Mouse (Mus musculus): ENCODE measurements around the gene Mink1.

The Mink1 gene

GRCm38 (mm10) chr11:70594253-70594989 lies 31.7 kb downstream of the Mink1 start:
- in situ Hi-C loops (cut with MboI) = no loop called here

DNA sequence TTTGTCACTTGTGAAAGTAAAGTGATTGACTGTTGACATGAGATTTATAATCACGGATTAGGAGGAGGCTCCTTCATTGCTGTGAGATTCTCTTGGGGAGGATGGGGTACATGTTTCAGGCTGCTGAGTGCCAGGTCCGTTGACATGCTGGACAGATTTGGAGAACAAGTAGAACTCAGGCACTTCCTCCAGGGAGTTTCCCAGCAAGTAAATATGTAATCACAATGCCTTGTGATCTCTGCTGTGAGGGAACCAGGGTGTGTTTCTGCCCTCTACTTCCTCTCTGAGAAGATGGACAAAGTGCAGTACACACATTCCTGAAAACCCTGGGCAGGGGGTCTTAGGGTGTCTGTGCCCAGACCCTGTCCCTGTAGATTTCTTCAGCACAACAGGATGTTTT lies 33.0 kb downstream of the Mink1 start:
- in situ Hi-C loops (cut with MboI) = no loop called here

GRCm38 (mm10) chr11:70596094-70596493 lies 33.4 kb downstream of the Mink1 start:
- in situ Hi-C loops (cut with MboI) = no loop called here

DNA sequence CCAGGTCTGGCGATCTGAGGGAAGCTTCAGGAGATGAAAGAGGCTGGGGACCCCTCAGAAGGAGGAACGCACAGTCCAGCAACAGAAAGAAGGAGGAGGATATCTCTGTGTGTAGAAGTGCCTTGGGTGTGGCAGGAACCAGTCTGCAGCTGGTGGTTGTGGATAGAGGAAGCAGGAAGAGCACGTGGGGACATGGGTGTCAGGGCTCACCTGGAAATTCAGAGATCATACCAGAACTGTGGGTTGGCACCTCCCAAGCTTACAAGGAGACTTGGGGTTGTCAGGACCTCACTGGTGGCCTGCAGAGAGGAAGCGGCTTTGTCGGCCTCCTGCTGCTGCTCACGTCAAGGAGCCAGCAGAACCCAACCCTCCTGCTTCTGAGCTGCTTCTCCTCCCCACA lies 34.6 kb downstream of the Mink1 start:
- in situ Hi-C loops (cut with MboI) = no loop called here

GRCm38 (mm10) chr11:70598451-70598953 lies 35.8 kb downstream of the Mink1 start:
- in situ Hi-C loops (cut with MboI) = no loop called here

DNA sequence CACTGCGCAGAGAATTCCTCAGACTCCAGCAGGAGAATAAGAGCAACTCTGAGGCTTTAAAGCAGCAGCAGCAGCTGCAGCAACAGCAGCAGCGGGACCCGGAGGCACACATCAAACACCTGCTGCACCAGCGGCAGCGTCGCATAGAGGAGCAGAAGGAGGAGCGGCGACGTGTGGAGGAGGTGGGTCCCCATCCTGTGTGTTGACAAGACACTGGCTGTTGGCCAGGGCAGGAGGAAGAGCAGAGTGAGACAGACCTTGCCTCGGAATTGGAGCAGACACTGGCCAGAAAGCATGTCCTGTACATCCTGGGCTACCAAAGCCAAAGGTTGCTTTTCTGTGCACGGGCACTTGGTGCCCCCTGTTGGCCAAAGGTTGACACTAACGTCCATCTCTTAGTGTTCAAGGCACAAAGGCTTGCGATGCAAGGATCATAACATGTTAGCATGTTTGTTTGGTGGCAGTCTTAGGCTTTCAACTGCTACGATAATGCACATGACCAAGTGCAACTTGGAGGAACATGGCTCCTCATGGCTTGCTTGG lies 42.4 kb downstream of the Mink1 start:
- in situ Hi-C loops (cut with MboI) = loop anchor here (10.0 kb wide), 1 partner anchor 170 kb away; the partner anchor contains the start of gene Arrb2

- in situ Hi-C loops (cut with MboI) = loop anchor here (10.0 kb wide), 1 partner anchor 172 kb away; the partner anchor contains the start of gene Arrb2
These were observed 44.0 kb downstream of the Mink1 start for GRCm38 (mm10) chr11:70606717-70607116.

DNA sequence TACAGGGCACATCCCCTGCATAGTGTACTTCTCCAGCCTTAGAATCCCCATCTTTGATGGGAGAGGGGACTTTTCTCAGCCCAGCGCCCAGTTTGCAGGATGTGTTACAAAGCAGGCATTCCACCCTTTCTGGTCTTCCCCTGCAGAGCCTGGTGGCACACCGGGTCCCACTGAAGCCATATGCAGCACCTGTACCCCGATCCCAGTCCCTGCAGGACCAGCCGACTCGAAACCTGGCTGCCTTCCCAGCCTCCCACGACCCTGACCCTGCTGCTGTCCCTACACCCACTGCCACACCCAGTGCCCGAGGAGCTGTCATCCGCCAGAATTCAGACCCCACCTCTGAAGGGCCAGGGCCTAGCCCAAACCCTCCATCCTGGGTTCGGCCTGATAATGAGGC lies 44.9 kb downstream of the Mink1 start:
- in situ Hi-C loops (cut with MboI) = loop anchor here (10.0 kb wide), 1 partner anchor 173 kb away; the partner anchor contains the start of gene Arrb2

- in situ Hi-C loops (cut with MboI) = loop anchor here (10.0 kb wide), 1 partner anchor 174 kb away; the partner anchor contains the start of gene Arrb2
These were observed 45.8 kb downstream of the Mink1 start for GRCm38 (mm10) chr11:70608381-70609066.

DNA sequence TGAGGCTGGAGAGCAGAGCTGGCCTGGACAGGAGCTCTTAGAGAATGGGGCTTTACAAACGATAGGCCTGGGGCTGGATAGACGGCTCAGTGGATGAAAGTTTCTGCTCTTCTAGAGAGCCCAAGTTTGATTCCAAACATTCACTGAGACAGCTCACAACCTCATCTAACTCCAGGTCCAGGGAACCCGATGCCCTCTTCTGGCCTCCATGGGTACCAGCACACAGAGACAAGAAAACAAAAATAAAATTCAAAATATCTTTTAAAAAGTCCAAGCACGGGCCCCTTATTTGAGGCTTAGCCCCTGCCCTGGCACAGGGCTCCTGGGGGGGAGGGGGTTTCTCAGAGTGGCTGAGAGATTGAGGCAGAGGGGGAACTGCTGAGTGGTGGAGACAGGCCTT lies 48.1 kb downstream of the Mink1 start:
- in situ Hi-C loops (cut with MboI) = no loop called here

- in situ Hi-C loops (cut with MboI) = no loop called here
These were observed 49.8 kb downstream of the Mink1 start for GRCm38 (mm10) chr11:70612505-70612904.

GRCm38 (mm10) chr11:70615074-70615473 lies 52.4 kb downstream of the Mink1 start:
- in situ Hi-C loops (cut with MboI) = no loop called here

- in situ Hi-C loops (cut with MboI) = no loop called here
These were observed 52.9 kb downstream of the Mink1 start, which contains the start of gene 4930544D05Rik for GRCm38 (mm10) chr11:70615516-70616093. Gene 4930544D05Rik (plus strand): TSS chr11:70615848.

GRCm38 (mm10) chr11:70619101-70619500 lies 56.4 kb downstream of the Mink1 start, which contains the start of gene Chrne:
Gene Chrne (minus strand): TSS chr11:70619216.
- in situ Hi-C loops (cut with MboI) = no loop called here

DNA sequence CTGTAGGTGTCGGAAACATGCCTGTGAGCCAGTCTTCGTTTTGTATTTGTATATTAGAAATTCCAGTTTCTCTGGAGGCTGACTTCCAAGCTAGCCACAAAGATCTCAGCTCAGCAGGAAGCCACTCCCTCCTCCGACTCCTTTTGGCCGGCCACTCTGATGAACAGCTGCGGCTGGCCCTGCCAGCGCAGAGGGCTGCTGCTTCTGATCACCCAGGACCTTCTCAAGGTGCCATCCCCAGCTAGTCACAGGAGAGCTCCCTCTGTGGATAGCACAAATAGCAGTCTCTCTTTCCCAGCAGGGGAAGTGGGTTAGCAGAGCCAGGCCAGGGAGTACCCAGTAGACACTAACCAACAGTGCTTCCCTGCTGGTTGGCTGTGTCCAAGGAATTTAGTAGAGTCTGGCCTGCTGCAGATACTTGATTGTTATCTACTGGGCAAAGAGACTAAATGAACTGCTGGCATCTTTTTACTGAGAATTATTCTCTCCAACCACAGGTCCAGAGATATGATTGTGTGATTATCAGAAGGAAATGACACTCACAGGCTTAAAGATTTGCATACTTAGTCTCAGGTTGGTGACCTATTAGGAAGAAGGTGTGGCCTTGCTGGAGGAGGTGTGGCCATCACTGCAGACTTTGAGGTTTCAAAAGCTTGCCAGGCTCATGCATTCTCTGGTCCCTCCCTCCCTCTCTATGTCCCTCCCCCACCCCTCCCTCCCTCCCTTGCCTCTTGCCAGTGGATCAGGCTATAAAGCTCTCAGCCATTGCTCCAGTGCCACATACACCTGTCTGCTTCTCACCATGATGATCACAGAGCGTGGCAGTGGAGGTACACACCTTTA lies 59.5 kb downstream of the Mink1 start:
- in situ Hi-C loops (cut with MboI) = no loop called here

- in situ Hi-C loops (cut with MboI) = no loop called here
These were observed 60.5 kb downstream of the Mink1 start for GRCm38 (mm10) chr11:70623053-70623742.

- in situ Hi-C loops (cut with MboI) = no loop called here
These were observed 62.8 kb downstream of the Mink1 start for GRCm38 (mm10) chr11:70625473-70625872.

GRCm38 (mm10) chr11:70626877-70627276 lies 64.2 kb downstream of the Mink1 start:
- in situ Hi-C loops (cut with MboI) = no loop called here

GRCm38 (mm10) chr11:70628431-70628830 lies 65.8 kb downstream of the Mink1 start:
- in situ Hi-C loops (cut with MboI) = no loop called here

DNA sequence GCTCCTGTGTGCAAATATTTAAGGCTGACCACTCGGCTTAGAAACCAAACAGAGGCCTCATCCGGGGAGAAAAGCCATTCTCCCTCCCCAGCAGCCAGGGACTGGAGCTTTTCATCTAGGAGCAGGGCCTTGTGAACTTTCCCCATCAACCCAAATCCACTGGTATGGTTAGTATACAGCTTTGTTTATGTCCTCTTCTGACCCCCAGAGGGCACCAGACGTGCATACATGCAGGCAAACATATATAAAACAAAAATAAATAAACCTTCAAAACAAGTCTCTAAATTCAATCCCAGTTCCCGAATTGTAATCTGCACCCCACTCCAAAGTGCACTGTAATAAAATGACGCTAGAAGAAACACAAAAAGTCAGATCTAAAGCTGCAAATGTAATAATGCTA lies 66.9 kb downstream of the Mink1 start:
- in situ Hi-C loops (cut with MboI) = no loop called here

Data from mature B cell (primary cell).